Mouse (Mus musculus): ENCODE results near the gene Rcan2. TPM values are rescaled to one million over a fixed set of nuclear protein-coding genes. Genes with fewer than 3 reads are reported as not detected.

Gene Rcan2
- polyA plus RNA-seq (2012; rRNA removed), result 1.5 and 1.9 TPM in 2 replicates

GRCm38 (mm10) chr17:43801077-43801476 is at the start of gene Rcan2:
Gene Rcan2, plus strand, starts transcription at chr17:43801351.

DNA sequence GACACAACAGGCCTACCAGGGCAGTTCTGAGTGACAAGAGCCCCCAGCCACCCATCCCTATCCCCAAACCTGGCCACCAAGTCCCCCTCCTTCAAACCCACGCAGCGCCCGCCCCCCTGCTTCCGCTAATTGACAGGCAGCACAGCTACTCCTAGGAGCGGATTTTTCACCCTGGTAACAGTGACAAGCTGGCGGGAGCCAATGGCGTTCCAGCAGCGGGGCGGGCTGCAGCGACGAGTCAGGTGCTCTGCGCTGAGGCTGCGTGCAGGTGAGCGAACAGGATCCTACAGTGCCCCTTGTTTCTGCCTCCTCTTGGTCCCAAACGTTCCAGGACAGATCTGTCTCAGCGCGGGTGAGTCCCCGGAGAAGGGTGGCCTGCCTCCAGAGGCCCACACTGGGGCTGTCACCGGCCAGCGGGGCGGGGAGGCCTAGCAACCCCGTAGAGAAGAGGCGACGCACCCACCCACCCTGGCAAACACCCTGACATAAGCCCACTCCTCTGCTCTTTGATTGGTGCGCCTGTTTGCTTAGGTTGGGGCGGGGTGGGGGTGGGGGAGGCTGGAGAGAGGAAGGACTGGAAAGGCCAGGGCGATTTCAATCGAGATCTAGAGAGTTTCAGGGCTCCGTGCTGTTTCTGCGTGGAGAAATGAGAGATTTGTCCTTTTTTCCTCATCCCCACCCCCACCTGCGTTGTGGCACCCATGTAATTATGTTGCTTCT is 277.6 kb downstream of the Rcan2 start, which contains the start of gene Enpp5:
TSS of gene Enpp5 (plus strand) at position 183 of the 720 bp plus-strand sequence.

Other genes starting within 250 kb of the Rcan2 start
- gene Pla2g7, start 233.3 kb upstream of the Rcan2 start, polyA plus RNA-seq (2012; rRNA removed), result 32.1 and 33.5 TPM in 2 replicates
- gene Tdrd6, start 171.1 kb upstream of the Rcan2 start, polyA plus RNA-seq (2012; rRNA removed), result 0.01 and 0.06 TPM in 2 replicates
- 1.6 and 1.7 TPM in 2 replicates for gene Slc25a27, start 134.1 kb upstream of the Rcan2 start, polyA plus RNA-seq (2012; rRNA removed)
- 34.4 and 35.6 TPM in 2 replicates for gene Cyp39a1, start 133.9 kb upstream of the Rcan2 start, polyA plus RNA-seq (2012; rRNA removed)

Measured in liver, embryonic 18 days (tissue).